Mouse (Mus musculus) ovary, adult 18-20 months (tissue): ENCODE results near the gene Gm32742.
"Not testable (repeated sequence)": the region's sequence is repeated elsewhere in the genome, so short reads cannot be mapped to it uniquely, and the experiment has no call there.

ENCODE experiments used
- DNase-seq: peaks from one replicate; pipeline ENCODE4 v3.0.0; 2022; ENCODE audit warnings: low spot score, mixed read lengths

The Gm32742 gene

GRCm38 (mm10) chr9:51147294-51147693 is 18.0 kb downstream of the Gm32742 start:
- DNase-seq = no peak

GRCm38 (mm10) chr9:51146496-51146895 is 18.8 kb downstream of the Gm32742 start:
- no peak for DNase-seq

GRCm38 (mm10) chr9:51144218-51144617 is 21.1 kb downstream of the Gm32742 start:
- no peak for DNase-seq

GRCm38 (mm10) chr9:51143437-51143836 is 21.9 kb downstream of the Gm32742 start:
- no peak for DNase-seq

- no peak for DNase-seq
Measured at GRCm38 (mm10) chr9:51140711-51141110, 24.6 kb downstream of the Gm32742 start.

- not testable (repeated sequence) for DNase-seq
Measured at GRCm38 (mm10) chr9:51139401-51139800, 25.9 kb downstream of the Gm32742 start.

GRCm38 (mm10) chr9:51138301-51138700 is 27.0 kb downstream of the Gm32742 start:
- DNase-seq = no peak

GRCm38 (mm10) chr9:51137836-51138235 is 27.5 kb downstream of the Gm32742 start:
- DNase-seq = no peak

GRCm38 (mm10) chr9:51137432-51137831 is 27.9 kb downstream of the Gm32742 start:
- DNase-seq = no peak

GRCm38 (mm10) chr9:51136985-51137384 is 28.3 kb downstream of the Gm32742 start:
- DNase-seq = no peak

- DNase-seq = no peak
Measured at GRCm38 (mm10) chr9:51114767-51115166, 50.5 kb downstream of the Gm32742 start.

- no peak for DNase-seq
Measured at GRCm38 (mm10) chr9:51105751-51106150, 59.6 kb downstream of the Gm32742 start.

- DNase-seq = peak; percentile 35
Measured at GRCm38 (mm10) chr9:51103808-51104514, 61.4 kb downstream of the Gm32742 start.

- peak; percentile 38 for DNase-seq
Measured at GRCm38 (mm10) chr9:51102963-51103807, 62.1 kb downstream of the Gm32742 start.

GRCm38 (mm10) chr9:51101756-51102425 is 63.4 kb downstream of the Gm32742 start, which contains the start of gene 4833427G06Rik:
TSS of gene 4833427G06Rik (minus strand) at chr9:51102078.
- peak; percentile 60 for DNase-seq

- DNase-seq = no peak
Measured at GRCm38 (mm10) chr9:51096306-51096705, 69.0 kb downstream of the Gm32742 start.

- no peak for DNase-seq
Measured at GRCm38 (mm10) chr9:51093697-51094096, 71.6 kb downstream of the Gm32742 start.

- DNase-seq = no peak
Measured at GRCm38 (mm10) chr9:51081614-51082013, 83.7 kb downstream of the Gm32742 start.
